In the genomic region with DNA sequence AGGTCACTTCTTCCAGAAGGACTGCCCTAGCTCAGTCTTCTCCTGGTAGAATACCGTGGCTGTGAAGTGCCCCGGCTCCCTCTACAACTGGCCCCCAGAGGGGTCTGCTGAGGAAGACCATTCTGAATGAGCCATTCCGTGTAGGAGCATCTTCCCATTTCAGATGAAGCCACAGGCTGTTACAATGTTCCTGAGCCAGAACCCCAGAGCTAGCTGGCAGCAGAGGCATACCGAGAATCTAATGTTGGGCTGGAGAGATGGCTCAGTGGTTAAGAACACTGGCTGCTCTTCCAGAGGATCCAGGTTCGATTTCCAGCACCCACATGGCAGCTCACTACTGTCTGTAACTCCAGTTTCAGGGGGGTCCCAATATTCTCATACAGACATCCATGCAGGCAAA, we compare ENCODE assay signal across 12 mouse cellular contexts.
"Had no signal": no experiment of that assay in that cellular context is flagged by ENCODE, and none has a peak within 500 bp of the region (broad histone marks: within the 10 kb centered on the region; RNA-seq: fewer than 3 reads in every experiment).

No protein-coding gene starts in this region.

- DNase-seq: retina, postnatal 1 day; right cerebral cortex, adult 18-20 months; right cerebral cortex, postnatal 14 days; right cerebral cortex, postnatal 25 days; right cerebral cortex, postnatal 4 days; spleen, adult 18-20 months; thymus, adult 18-20 months; thymus, adult 2 months; thymus, postnatal 14 days; thymus, postnatal 25 days; thymus, postnatal 36 days; thymus, postnatal 4 days had no signal
